Mouse (Mus musculus) liver, embryonic 15.5 days (tissue): Measurements from ENCODE around the gene Gm28230. TPM values are rescaled to one million over a fixed set of nuclear protein-coding genes. Genes with fewer than 3 reads are reported as not detected.

Experiments
- ATAC-seq: fragments of 200-750 bp; cut with Nextera tagmentation; 2 replicates; pipeline ENCODE4 v1.8.0; 2017; ENCODE audit warnings: moderate number of reproducible peaks, mild to moderate bottlenecking, moderate library complexity; ENCODE audit not compliant: insufficient read depth
- H3K27ac ChIP-seq: fragments of 300-500 bp; sonication (generic); replicated peaks from 2 replicates; pipeline ENCODE4 v1.5.1; 2015; ENCODE audit warnings: mild to moderate bottlenecking, inconsistent platforms
- H3K27me3 ChIP-seq: fragments of 300-500 bp; sonication (generic); 2 replicates; pipeline ENCODE4 v1.6.1; 2015; ENCODE audit warnings: mild to moderate bottlenecking, inconsistent platforms
- H3K36me3 ChIP-seq: fragments of 300-500 bp; sonication (generic); replicated peaks from 2 replicates; pipeline ENCODE4 v1.6.1; 2015; ENCODE audit warnings: moderate library complexity, mild to moderate bottlenecking, inconsistent platforms
- H3K4me1 ChIP-seq: fragments of 300-500 bp; sonication (generic); replicated peaks from 2 replicates; pipeline ENCODE4 v1.6.1; 2015; ENCODE audit warnings: inconsistent platforms
- H3K4me2 ChIP-seq: fragments of 300-500 bp; sonication (generic); 2 replicates; pipeline ENCODE4 v1.6.1; 2015; ENCODE audit warnings: moderate library complexity, mild to moderate bottlenecking, inconsistent platforms
- H3K4me3 ChIP-seq: fragments of 300-500 bp; sonication (generic); replicated peaks from 2 replicates; pipeline ENCODE4 v1.5.1; 2015; ENCODE audit warnings: mild to moderate bottlenecking, inconsistent platforms
- H3K9ac ChIP-seq: fragments of 300-500 bp; sonication (generic); 2 replicates; pipeline ENCODE4 v1.6.1; 2015; ENCODE audit warnings: moderate library complexity, mild to moderate bottlenecking, inconsistent platforms
- H3K9me3 ChIP-seq: fragments of 300-500 bp; sonication (generic); replicated peaks from 2 replicates; pipeline ENCODE4 v1.6.1; 2016; ENCODE audit warnings: inconsistent platforms
- WGBS: fragments of 180-500 bp; shearing (Covaris S2); methylation state at CpG from one replicate; pipeline ENCODE4 v1.1.7; 2015; ENCODE audit warnings: mixed read lengths; ENCODE audit not compliant: insufficient replicate concordance; 5-methylcytosine and 5-hydroxymethylcytosine counted together
- microRNA counts: library from miRNA; unstranded; fragments of <30 nt; microRNA quantifications from one replicate; lab custom pipeline; 2016
- microRNA-seq: library from miRNA; unstranded; fragments of <30 nt; microRNA quantifications from one replicate; pipeline ENCODE4, GENCODE M21; 2016
- polyA plus RNA-seq: library from polyadenylated mRNA; unstranded; fragments of >200 nt; fragmentation: Nextera tagmentation; extraction: Ambion mirVana; gene quantifications from 2 replicates; pipeline ENCODE4 v1.2.1, GENCODE M21; 2015

The Gm28230 gene
- polyA plus RNA-seq, 1 experiment from 2014 or later: not detected

GRCm38 (mm10) chr2:74763245-74763735, 36.8 kb downstream of the Gm28230 start:
- Histone ChIP-seq H3K9ac (no peak overlapping the region), H3K4me3 (peak overlapping the region; percentile 33; the same call in 1 of the 2 replicates), H3K4me2 (peak overlapping the region; percentile 55), H3K4me1 (peaks cover 4% of the 10 kb centered on the region; the same call in 1 of the 2 replicates), H3K27ac (no peak overlapping the region), H3K9me3 (no peaks in the 10 kb centered on the region), H3K36me3 (no peaks in the 10 kb centered on the region), H3K27me3 (peaks cover 85% of the 10 kb centered on the region)
- no peak for ATAC-seq
- WGBS: 2% methylated on average over 53 of the region's 53 CpGs

GRCm38 (mm10) chr2:74763976-74764375, 37.4 kb downstream of the Gm28230 start:
- no peak for ATAC-seq
- 40% methylated on average over 10 of the region's 10 CpGs for WGBS
- no peak overlapping the region for H3K9ac ChIP-seq
- H3K27ac ChIP-seq: no peak overlapping the region
- peaks cover 88% of the 10 kb centered on the region for H3K27me3 ChIP-seq
- no peaks in the 10 kb centered on the region for H3K9me3 ChIP-seq
- peaks cover 4% of the 10 kb centered on the region; the same call in 1 of the 2 replicates for H3K4me1 ChIP-seq
- H3K36me3 ChIP-seq: no peaks in the 10 kb centered on the region
- H3K4me2 ChIP-seq: no peak overlapping the region
- no peak overlapping the region for H3K4me3 ChIP-seq

DNA sequence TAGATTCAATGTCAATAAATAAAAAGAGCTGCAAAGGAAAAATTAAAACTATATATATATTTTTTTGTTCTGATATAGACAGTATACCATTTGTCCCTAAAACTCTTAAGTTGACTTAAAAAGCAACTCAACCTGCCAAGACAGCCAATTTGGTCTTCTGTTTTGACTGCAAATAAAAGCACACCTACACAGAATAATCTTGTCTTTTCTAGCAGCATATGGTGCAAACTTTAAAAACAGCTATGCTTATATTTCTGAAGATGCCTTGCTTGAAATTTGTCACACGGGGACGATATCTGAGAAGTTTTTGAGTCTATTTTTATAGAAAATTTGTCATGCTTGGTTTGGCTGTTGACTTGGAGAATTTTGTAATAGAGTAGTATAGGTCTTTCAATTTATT, 47.8 kb downstream of the Gm28230 start:
- Histone ChIP-seq H3K4me3 (no peak overlapping the region), H3K9me3 (no peaks in the 10 kb centered on the region), H3K9ac (no peak overlapping the region), H3K4me1 (no peaks in the 10 kb centered on the region), H3K36me3 (no peaks in the 10 kb centered on the region), H3K27me3 (peaks cover 3% of the 10 kb centered on the region; the same call in 1 of the 2 replicates), H3K4me2 (no peak overlapping the region), H3K27ac (no peak overlapping the region)
- WGBS: 71% methylated on average over 2 of the region's 2 CpGs
- ATAC-seq: no peak

DNA sequence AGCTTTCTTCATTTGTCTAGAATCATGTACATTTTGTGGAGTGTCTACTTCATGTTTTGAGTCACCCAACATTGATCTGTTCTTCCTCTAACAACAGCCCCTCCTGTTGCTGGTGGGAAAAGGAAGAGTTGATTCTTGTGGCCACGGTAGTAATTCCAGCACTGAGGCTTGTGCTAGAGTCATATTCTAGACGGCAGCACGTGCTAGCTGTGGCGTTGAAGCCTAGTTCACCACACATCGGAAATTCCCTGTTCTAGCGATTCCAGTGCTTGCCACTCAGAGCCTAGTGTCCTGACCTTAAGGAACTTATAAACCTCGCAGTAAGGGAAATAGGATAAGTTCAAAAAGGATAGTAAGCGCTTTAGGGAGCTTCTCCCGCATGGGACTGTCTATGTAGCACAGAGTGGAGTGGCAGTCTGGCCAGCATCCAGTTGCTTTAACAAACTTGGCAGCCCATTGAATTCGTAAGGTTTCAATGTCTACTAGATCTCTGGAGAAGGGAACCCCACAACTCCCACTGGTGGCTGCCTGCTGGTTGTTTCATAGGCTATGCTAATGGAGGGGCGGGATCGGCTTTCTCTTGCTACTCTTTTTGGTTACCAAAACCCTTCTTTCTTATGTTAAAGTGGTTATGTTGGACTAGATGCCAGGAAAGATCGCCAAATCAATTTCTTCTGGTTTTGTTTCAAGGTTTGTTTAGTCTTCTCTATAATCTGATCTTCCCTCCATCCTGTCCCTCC, 51.2 kb downstream of the Gm28230 start:
- 57% methylated on average over 13 of the region's 13 CpGs for WGBS
- Histone ChIP-seq H3K36me3 (no peaks in the 10 kb centered on the region), H3K9me3 (no peaks in the 10 kb centered on the region), H3K4me1 (no peaks in the 10 kb centered on the region), H3K27ac (no peak overlapping the region), H3K9ac (no peak overlapping the region), H3K27me3 (no peaks in the 10 kb centered on the region), H3K4me2 (no peak overlapping the region), H3K4me3 (no peak overlapping the region)
- ATAC-seq: no peak

- no peaks in the 10 kb centered on the region for H3K27me3 ChIP-seq
- no peaks in the 10 kb centered on the region for H3K36me3 ChIP-seq
- H3K9me3 ChIP-seq: no peaks in the 10 kb centered on the region
- no peak overlapping the region for H3K4me3 ChIP-seq
- H3K4me2 ChIP-seq: no peak overlapping the region
- WGBS: 83% methylated on average over 5 of the region's 5 CpGs
- no peaks in the 10 kb centered on the region for H3K4me1 ChIP-seq
- no peak overlapping the region for H3K27ac ChIP-seq
- ATAC-seq: no peak
- H3K9ac ChIP-seq: no peak overlapping the region
These were observed 54.9 kb downstream of the Gm28230 start for GRCm38 (mm10) chr2:74781386-74781785.

DNA sequence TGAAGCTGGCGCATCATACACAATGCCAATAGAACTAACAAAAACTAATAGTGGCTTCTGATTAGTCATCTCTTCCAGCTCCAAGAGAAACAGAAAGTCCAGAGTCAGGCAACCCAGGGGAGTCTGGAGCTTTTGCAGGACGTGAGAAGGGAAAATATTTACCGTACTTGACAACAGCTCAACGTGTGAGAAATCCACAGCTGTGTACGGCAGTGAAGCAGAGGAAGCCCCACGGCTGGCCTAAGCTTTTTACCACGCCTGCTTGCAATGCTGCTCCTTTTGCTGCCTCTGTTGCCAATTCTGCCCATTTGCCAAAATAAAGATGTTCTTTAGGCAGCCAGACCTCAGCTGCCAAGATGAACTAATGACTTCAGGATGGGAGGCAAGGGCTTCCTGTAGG, 69.0 kb downstream of the Gm28230 start:
- no peaks in the 10 kb centered on the region for H3K4me1 ChIP-seq
- no peak overlapping the region for H3K9ac ChIP-seq
- peaks cover 5% of the 10 kb centered on the region; the same call in 1 of the 2 replicates for H3K27me3 ChIP-seq
- 50% methylated on average over 7 of the region's 7 CpGs for WGBS
- ATAC-seq: no peak
- no peaks in the 10 kb centered on the region for H3K9me3 ChIP-seq
- H3K4me3 ChIP-seq: no peak overlapping the region
- H3K4me2 ChIP-seq: no peak overlapping the region
- H3K27ac ChIP-seq: no peak overlapping the region
- no peaks in the 10 kb centered on the region for H3K36me3 ChIP-seq

MicroRNAs within 50 kb of the gene (microRNA counts, 519-probe panel; counts per million panel counts)
- not detected for microRNA mmu-miR-10b (lab: Ali Mortazavi, UCI)

Small RNAs within 50 kb of the gene (microRNA-seq; reads per million reads assigned to microRNA genes)
- not detected for gene Gm44463
- gene Mir10b: 874 reads per million, percentile 75 among the genes with 10 or more reads in this experiment

Other genes with a start within 250 kb of the Gm28230 start
- gene Lnpk, start 147.3 kb upstream of the Gm28230 start, polyA plus RNA-seq: 15.1 and 17.3 TPM in 2 replicates
- gene Evx2, start 67.2 kb upstream of the Gm28230 start, polyA plus RNA-seq: not detected in 2 replicates
- gene Hoxd13, start 58.4 kb upstream of the Gm28230 start, polyA plus RNA-seq: not detected in 2 replicates
- gene Hoxd12, start 51.7 kb upstream of the Gm28230 start, polyA plus RNA-seq: not detected in 2 replicates
- gene Hoxd11, start 47.2 kb upstream of the Gm28230 start, polyA plus RNA-seq: not detected in 2 replicates
- gene Hoxd10, start 34.8 kb upstream of the Gm28230 start, polyA plus RNA-seq: not detected in 2 replicates
- gene Hoxd9, start 29.0 kb upstream of the Gm28230 start, polyA plus RNA-seq: not detected in 2 replicates
- 0.05 TPM in 2 replicates for gene Hoxd8, start 22.1 kb upstream of the Gm28230 start, polyA plus RNA-seq
- 0.03 TPM in 1 of 2 replicates, not detected in the other for gene Hoxd3, start 14.8 kb upstream of the Gm28230 start, polyA plus RNA-seq
- gene Hoxd4, start 14.8 kb upstream of the Gm28230 start, polyA plus RNA-seq: not detected in 2 replicates
- gene Hoxd1, start 36.3 kb downstream of the Gm28230 start, polyA plus RNA-seq: 0.05 TPM in 1 of 2 replicates, not detected in the other
- 47.1 and 55.3 TPM in 2 replicates for gene Mtx2, start 99.1 kb downstream of the Gm28230 start, polyA plus RNA-seq